18 mouse cellular contexts compared by ENCODE assay signal in genomic region chr13:5211659-5212058, GRCm38 (mm10).
"Had no signal": no experiment of that assay in that cellular context is flagged by ENCODE, and none has a peak within 500 bp of the region (broad histone marks: within the 10 kb centered on the region; RNA-seq: fewer than 3 reads in every experiment).

No protein-coding gene starts in this region.

- H3K36me3 ChIP-seq: lung, embryonic 15.5 days; midbrain, embryonic 13.5 days; midbrain, embryonic 15.5 days; neural tube, embryonic 12.5 days; stomach, embryonic 15.5 days had no signal

- H3K4me1 ChIP-seq: lung, embryonic 15.5 days; megakaryocyte, embryonic 14.5 days; midbrain, embryonic 13.5 days; midbrain, embryonic 15.5 days; neural tube, embryonic 12.5 days; stomach, embryonic 15.5 days had no signal

- H3K9me3 ChIP-seq: lung, embryonic 15.5 days; megakaryocyte, embryonic 14.5 days; midbrain, embryonic 13.5 days; midbrain, embryonic 15.5 days; neural tube, embryonic 12.5 days; stomach, embryonic 15.5 days had no signal

- H3K9ac ChIP-seq: liver, postnatal 0 days; lung, embryonic 15.5 days; midbrain, embryonic 13.5 days; midbrain, embryonic 15.5 days; neural tube, embryonic 12.5 days; stomach, embryonic 15.5 days had no signal

- H3K27ac ChIP-seq: lung, embryonic 15.5 days; macrophage; midbrain, embryonic 13.5 days; midbrain, embryonic 15.5 days; neural tube, embryonic 12.5 days; stomach, embryonic 15.5 days; stomach, postnatal 0 days had no signal

- H3K4me3 ChIP-seq: lung, embryonic 15.5 days; megakaryocyte, embryonic 14.5 days; midbrain, embryonic 13.5 days; midbrain, embryonic 15.5 days; neural tube, embryonic 12.5 days; stomach, embryonic 15.5 days had no signal

- H3K4me2 ChIP-seq: lung, embryonic 15.5 days; midbrain, embryonic 11.5 days; midbrain, embryonic 13.5 days; midbrain, embryonic 15.5 days; neural tube, embryonic 12.5 days; stomach, embryonic 15.5 days had no signal

- H3K27me3 ChIP-seq: lung, embryonic 15.5 days; megakaryocyte, embryonic 14.5 days; midbrain, embryonic 13.5 days; midbrain, embryonic 15.5 days; neural tube, embryonic 12.5 days; stomach, embryonic 15.5 days had no signal

- ATAC-seq: liver, postnatal 0 days; lung, postnatal 0 days; midbrain, embryonic 13.5 days; midbrain, embryonic 15.5 days had no signal

- DNase-seq: liver, postnatal 0 days; lung, adult 2 months; lung, postnatal 14 days; lung, postnatal 36 days; right cerebral cortex, postnatal 14 days; thymus, adult 2 months; thymus, postnatal 25 days; thymus, postnatal 4 days had no signal
